10 mouse cellular contexts compared by ENCODE assay signal in the genomic region with DNA sequence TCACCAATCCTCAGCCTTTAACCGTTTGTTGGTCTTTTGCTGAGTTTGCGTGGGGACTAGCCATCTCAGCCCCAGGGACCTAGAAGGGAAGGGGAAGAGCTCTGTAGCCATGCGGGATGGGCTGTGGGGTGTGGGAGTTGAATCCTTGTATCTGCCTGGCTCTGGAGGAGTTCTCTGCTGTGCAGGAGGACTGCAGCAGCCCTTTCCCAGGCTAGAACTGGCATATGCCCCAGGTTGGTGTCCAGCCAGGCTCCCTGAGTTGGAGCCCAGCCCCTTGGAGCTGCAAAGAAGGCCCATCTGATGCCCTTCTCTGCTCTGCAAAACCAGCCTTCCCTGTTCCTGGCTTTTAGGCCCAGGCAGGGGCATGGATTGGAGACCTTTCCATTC. TPM values are rescaled to one million over a fixed set of nuclear protein-coding genes. Genes with fewer than 3 reads are reported as not detected.
DNase-seq lines count a peak whose midpoint lies in the region; ATAC-seq and TF ChIP-seq lines count a peak whose summit lies in the region.
"Had no signal": no experiment of that assay in that cellular context is flagged by ENCODE, and none has a peak within 500 bp of the region (broad histone marks: within the 10 kb centered on the region; RNA-seq: fewer than 3 reads in every experiment).

No protein-coding gene starts in this region.

- no peaks in the 10 kb centered on the region for H3K36me3 ChIP-seq in ES-E14 (ENCODE audit: control insufficient read depth, insufficient read depth, low read length, poor library complexity, severe bottlenecking)
- H3K36me3 ChIP-seq in forebrain, embryonic 13.5 days (ENCODE audit: poor library complexity, severe bottlenecking), result no peaks in the 10 kb centered on the region
- H3K36me3 ChIP-seq in intestine, embryonic 16.5 days (ENCODE audit: control insufficient read depth, insufficient read depth, low read length), result no peaks in the 10 kb centered on the region

- H3K4me2 ChIP-seq in forebrain, embryonic 13.5 days, result peak overlapping the region; percentile 61; the same call in 1 of the 2 replicates
- H3K4me2 ChIP-seq in intestine, embryonic 16.5 days (ENCODE audit: low read depth, low read length), result peak overlapping the region; percentile 88

- H3K27me3 ChIP-seq in forebrain, embryonic 13.5 days, result peaks cover 79% of the 10 kb centered on the region
- H3K27me3 ChIP-seq in intestine, embryonic 16.5 days (replicated peaks; ENCODE audit: control insufficient read depth, insufficient read depth, low read length), result peaks cover 30% of the 10 kb centered on the region; the same call in 1 of the 2 replicates

- ATAC-seq in forebrain, embryonic 13.5 days, result no peak
- no peak for ATAC-seq in intestine, embryonic 16.5 days
- no peak for ATAC-seq in monocyte, adult 5-6 weeks (replicated peaks; ENCODE audit: insufficient number of reproducible peaks, low FRiP score, low TSS enrichment, poor library complexity, severe bottlenecking)

- H3K4me1 ChIP-seq in ES-E14 (ENCODE audit: control insufficient read depth in 2 of 2, insufficient read depth in 2 of 2, low read length in 2 of 2, poor library complexity in 1 of 2), result peaks cover 0 to 9% of the 10 kb centered on the region in 2 experiments; a peak in 1 of 4 replicates
- peaks cover 30% of the 10 kb centered on the region for H3K4me1 ChIP-seq in forebrain, embryonic 13.5 days
- peaks cover 25% of the 10 kb centered on the region for H3K4me1 ChIP-seq in intestine, embryonic 16.5 days (ENCODE audit: control insufficient read depth, insufficient read depth, low read length)

- in situ Hi-C loops in ES-E14 (cut with MboI; ENCODE audit: low sequenced_read_pairs in 2 of 2, unreplicated experiment in 2 of 2), result no loop called here

- WGBS in forebrain, embryonic 13.5 days, result 22% methylated on average over 3 of the region's 3 CpGs
- 42% methylated on average over 3 of the region's 3 CpGs for WGBS in intestine, embryonic 16.5 days

- H3K9ac ChIP-seq in ES-E14 (ENCODE audit: insufficient read depth, low read depth, low read length, poor library complexity, severe bottlenecking), result no peak overlapping the region
- no peak overlapping the region for H3K9ac ChIP-seq in forebrain, embryonic 13.5 days
- peak overlapping the region; percentile 73; the same call in 1 of the 2 replicates for H3K9ac ChIP-seq in intestine, embryonic 16.5 days (ENCODE audit: low read depth, low read length)

- DNase-seq in gastrocnemius, postnatal 10 days, result peak; percentile 57
- no peak for DNase-seq in gastrocnemius, adult 8-10 months (ENCODE audit: low spot score in 2 of 2)
- no peak for DNase-seq in ES-E14 (ENCODE audit: low read depth, low spot score)
- no peak for DNase-seq in ovary, postnatal 10 days (ENCODE audit: low spot score)
- no peak for DNase-seq in right cerebral cortex, adult 18-20 months

- H3K27ac ChIP-seq in ES-E14 (ENCODE audit: insufficient read depth, low read depth, low read length, poor library complexity, severe bottlenecking), result no peak overlapping the region
- no peak overlapping the region for H3K27ac ChIP-seq in forebrain, embryonic 13.5 days
- no peak overlapping the region for H3K27ac ChIP-seq in intestine, embryonic 16.5 days (ENCODE audit: low read length)

- H3K9me3 ChIP-seq in ES-E14 (ENCODE audit: control insufficient read depth, insufficient read depth, low read depth, low read length), result no peaks in the 10 kb centered on the region
- H3K9me3 ChIP-seq in forebrain, embryonic 13.5 days (replicated peaks), result no peaks in the 10 kb centered on the region; the same call in 1 of the 2 replicates
- no peaks in the 10 kb centered on the region for H3K9me3 ChIP-seq in intestine, embryonic 16.5 days (ENCODE audit: control insufficient read depth, low read length)

- peak overlapping the region; percentile 73 to 77; a peak in 2 of 4 replicates for H3K4me3 ChIP-seq in ES-E14 (ENCODE audit: insufficient read depth in 1 of 2, low read depth in 1 of 2, low read length in 2 of 2, poor library complexity in 1 of 2, severe bottlenecking in 1 of 2)
- H3K4me3 ChIP-seq in forebrain, embryonic 13.5 days, result no peak overlapping the region
- peak overlapping the region; percentile 64 for H3K4me3 ChIP-seq in intestine, embryonic 16.5 days (ENCODE audit: low read length)

TF ChIP-seq in ES-E14, 5 proteins besides CTCF, POLR2A, EP300 and RAD21:
- TF ChIP-seq ZNF384 (IDR thresholded peaks at IDR 0.05; ENCODE audit: low read depth, low read length) (no peak), ZC3H11A (IDR thresholded peaks at IDR 0.05; ENCODE audit: borderline replicate concordance, low read depth, low read length) (no peak), MAFK (IDR thresholded peaks at IDR 0.05; ENCODE audit: insufficient read depth, low read depth, low read length) (no peak), HCFC1 (IDR thresholded peaks at IDR 0.05; ENCODE audit: borderline replicate concordance, insufficient read depth, low read length) (no peak), CHD2 (IDR thresholded peaks at IDR 0.05; ENCODE audit: low read depth, low read length) (no peak)
TF ChIP-seq in ES-E14: peak in this region for 0.

RNA-seq across cellular contexts. Expression of gene Entpd2, which starts 0.9 kb away (rescaled TPM):
- total RNA-seq in gastrocnemius, postnatal 10 days (2021), result 10 to 100 TPM; 29.9 to 30.5 TPM
- total RNA-seq in gastrocnemius, adult 8-10 months (2022), result 1 to 10 TPM; 3.8 to 8.0 (median 6.2) TPM
- 0.76 and 2.4 TPM in 2 replicates for total RNA-seq in ES-E14 (2012; rRNA removed)
- 0.68 and 0.98 TPM in 2 replicates for polyA plus RNA-seq in forebrain, embryonic 13.5 days (2015; fragmentation: Nextera tagmentation; extraction: Ambion mirVana)
- polyA plus RNA-seq in intestine, embryonic 16.5 days (2015; fragmentation: Nextera tagmentation; extraction: Ambion mirVana), result 23.7 and 27.4 TPM in 2 replicates
- total RNA-seq in monocyte, adult 5-6 weeks (2017), result not detected in 3 replicates
- total RNA-seq: CH12.LX had no signal
- polyA plus RNA-seq: erythroblast, embryonic 14.5 days had no signal

RNA-seq across cellular contexts. Expression of gene Npdc1, which starts 2.6 kb away (rescaled TPM):
- total RNA-seq in gastrocnemius, postnatal 10 days (2021), result 10 to 100 TPM; 25.2 to 37.3 TPM
- 10 to 100 TPM; 12.6 to 19.9 (median 15.7) TPM for total RNA-seq in gastrocnemius, adult 8-10 months (2022)
- total RNA-seq in ES-E14 (2012; rRNA removed), result 28.3 and 43.8 TPM in 2 replicates
- polyA plus RNA-seq in forebrain, embryonic 13.5 days (2015; fragmentation: Nextera tagmentation; extraction: Ambion mirVana), result 287 and 315 TPM in 2 replicates
- 48.9 and 51.1 TPM in 2 replicates for polyA plus RNA-seq in intestine, embryonic 16.5 days (2015; fragmentation: Nextera tagmentation; extraction: Ambion mirVana)
- total RNA-seq in monocyte, adult 5-6 weeks (2017), result not detected in 3 replicates
- polyA plus RNA-seq: erythroblast, embryonic 14.5 days had no signal

RNA-seq across cellular contexts. Expression of gene Sapcd2, which starts 24.5 kb away (rescaled TPM):
- total RNA-seq in gastrocnemius, postnatal 10 days (2021), result 1 to 10 TPM; 2.1 to 3.7 TPM
- not detected for total RNA-seq in gastrocnemius, adult 8-10 months (2022)
- 34.4 and 53.8 TPM in 2 replicates for total RNA-seq in ES-E14 (2012; rRNA removed)
- 49.4 and 62.3 TPM in 2 replicates for polyA plus RNA-seq in forebrain, embryonic 13.5 days (2015; fragmentation: Nextera tagmentation; extraction: Ambion mirVana)
- polyA plus RNA-seq in intestine, embryonic 16.5 days (2015; fragmentation: Nextera tagmentation; extraction: Ambion mirVana), result 56.7 and 66.4 TPM in 2 replicates
- total RNA-seq in monocyte, adult 5-6 weeks (2017), result 4.3 TPM in 1 of 3 replicates, not detected in the others

RNA-seq across cellular contexts. Expression of gene Fut7, which starts 26.5 kb away (rescaled TPM):
- total RNA-seq in gastrocnemius, postnatal 10 days (2021), result not detected
- not detected for total RNA-seq in gastrocnemius, adult 8-10 months (2022)
- 0.37 TPM in 1 of 2 replicates, not detected in the other for total RNA-seq in ES-E14 (2012; rRNA removed)
- 0.08 TPM in 1 of 2 replicates, not detected in the other for polyA plus RNA-seq in forebrain, embryonic 13.5 days (2015; fragmentation: Nextera tagmentation; extraction: Ambion mirVana)
- 0.13 and 0.33 TPM in 2 replicates for polyA plus RNA-seq in intestine, embryonic 16.5 days (2015; fragmentation: Nextera tagmentation; extraction: Ambion mirVana)
- 8.9 to 13.9 TPM (median 11.0 TPM) in 3 replicates for total RNA-seq in monocyte, adult 5-6 weeks (2017)

RNA-seq across cellular contexts. Expression of gene Uap1l1, which starts 31.1 kb away (rescaled TPM):
- total RNA-seq in gastrocnemius, postnatal 10 days (2021), result 1 to 10 TPM; 9.0 to 9.8 TPM
- 10 to 100 TPM in 1 of 4 experiments, 1 to 10 TPM in 3; 3.6 to 11.9 (median 4.8) TPM for total RNA-seq in gastrocnemius, adult 8-10 months (2022)
- total RNA-seq in ES-E14 (2012; rRNA removed), result 18.7 and 22.0 TPM in 2 replicates
- polyA plus RNA-seq in forebrain, embryonic 13.5 days (2015; fragmentation: Nextera tagmentation; extraction: Ambion mirVana), result 2.2 and 3.5 TPM in 2 replicates
- polyA plus RNA-seq in intestine, embryonic 16.5 days (2015; fragmentation: Nextera tagmentation; extraction: Ambion mirVana), result 196 and 259 TPM in 2 replicates
- 6.6 to 19.5 TPM (median 12.9 TPM) in 3 replicates for total RNA-seq in monocyte, adult 5-6 weeks (2017)

Comparison
In these comparisons a context has a peak if more than half of its experiments do, and no peak if none do; other contexts are left out.
1. RNA of gene Npdc1, which starts 2.6 kb away (total RNA-seq): 25.2 to 37.3 TPM in gastrocnemius, postnatal 10 days, 28.3 to 43.8 TPM in ES-E14 and 12.6 to 19.9 TPM in gastrocnemius, adult 8-10 months; not detected in monocyte, adult 5-6 weeks; every median in the first group is over 10 times any median in the second.